Comparison of ENCODE assay signal across 35 mouse cellular contexts in the genomic region with DNA sequence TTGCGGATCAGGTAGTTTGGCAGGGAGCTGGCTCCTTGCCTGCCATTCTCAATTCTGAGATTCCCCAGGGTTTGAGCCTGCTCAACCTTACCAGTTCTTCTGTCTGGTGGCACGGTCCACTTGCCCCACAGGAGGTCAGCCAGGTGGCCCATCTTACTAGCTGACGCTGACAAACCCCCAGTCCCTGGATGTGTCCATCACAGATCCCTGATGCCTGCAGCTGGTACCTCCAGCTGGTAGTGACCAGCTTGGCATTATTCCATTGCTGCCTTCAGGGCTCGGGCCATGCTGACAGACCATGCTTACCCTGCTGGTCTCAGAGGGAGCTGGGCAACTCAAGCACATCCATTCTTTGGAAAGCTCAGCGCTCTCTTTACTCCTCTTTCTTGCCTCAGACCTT. TPM values are rescaled to one million over a fixed set of nuclear protein-coding genes. Genes with fewer than 3 reads are reported as not detected.
"Had no signal": no experiment of that assay in that cellular context is flagged by ENCODE, and none has a peak within 500 bp of the region (broad histone marks: within the 10 kb centered on the region; RNA-seq: fewer than 3 reads in every experiment).

No protein-coding gene starts in this region.

- H3K4me2 ChIP-seq: heart, embryonic 11.5 days; heart, embryonic 12.5 days; heart, embryonic 13.5 days; heart, embryonic 15.5 days; hindbrain, embryonic 12.5 days; hindbrain, embryonic 14.5 days; hindbrain, embryonic 15.5 days; intestine, embryonic 15.5 days; kidney, embryonic 15.5 days had no signal

- H3K27me3 ChIP-seq: hindbrain, embryonic 12.5 days; hindbrain, embryonic 15.5 days; intestine, embryonic 15.5 days had no signal

- DNase-seq: heart, postnatal 10 days; heart, postnatal 14 days; heart, postnatal 36 days; heart, postnatal 4 days; kidney, adult 11 months; kidney, adult 18-20 months; kidney, adult 2 months; kidney, adult 8-10 months; kidney, adult 9 months; kidney, postnatal 10 days; kidney, postnatal 14 days; kidney, postnatal 25 days; kidney, postnatal 36 days; kidney, postnatal 4 days; layer of hippocampus, adult 9-11 months; layer of hippocampus, postnatal 36 days had no signal

- H3K9me3 ChIP-seq: heart, embryonic 10.5 days; heart, embryonic 12.5 days; heart, embryonic 13.5 days; heart, embryonic 15.5 days; hindbrain, embryonic 10.5 days; hindbrain, embryonic 12.5 days; hindbrain, embryonic 15.5 days; intestine, embryonic 15.5 days; kidney, embryonic 15.5 days had no signal

- H3K9ac ChIP-seq: heart, embryonic 12.5 days; heart, embryonic 13.5 days; heart, embryonic 15.5 days; hindbrain, embryonic 12.5 days; hindbrain, embryonic 14.5 days; hindbrain, embryonic 15.5 days; intestine, embryonic 15.5 days; kidney, embryonic 15.5 days had no signal

- H3K27ac ChIP-seq: heart, embryonic 10.5 days; heart, embryonic 13.5 days; heart, embryonic 15.5 days; hindbrain, embryonic 10.5 days; hindbrain, embryonic 12.5 days; hindbrain, embryonic 14.5 days; hindbrain, embryonic 15.5 days; intestine, embryonic 15.5 days; kidney, embryonic 15.5 days; kidney, postnatal 0 days; layer of hippocampus, adult 2 months; left cerebral cortex, adult 2 months had no signal

- H3K4me1 ChIP-seq: intestine, embryonic 15.5 days had no signal

- H3K4me3 ChIP-seq: heart, embryonic 10.5 days; heart, embryonic 12.5 days; heart, embryonic 13.5 days; heart, embryonic 15.5 days; hindbrain, embryonic 10.5 days; hindbrain, embryonic 12.5 days; hindbrain, embryonic 15.5 days; intestine, embryonic 15.5 days; kidney, embryonic 15.5 days; layer of hippocampus, adult 2 months; left cerebral cortex, adult 2 months had no signal

- ATAC-seq: hindbrain, embryonic 16.5 days; inflammation-experienced regulatory T-cells, adult 6 months; intestine, embryonic 15.5 days; intestine, embryonic 16.5 days; intestine, postnatal 0 days had no signal

- H3K36me3 ChIP-seq: heart, embryonic 10.5 days; heart, embryonic 15.5 days; hindbrain, embryonic 10.5 days; hindbrain, embryonic 12.5 days; hindbrain, embryonic 15.5 days; intestine, embryonic 15.5 days; kidney, embryonic 15.5 days had no signal

RNA-seq across cellular contexts. Expression of a gene that starts 18.7 kb away (rescaled TPM):
- total RNA-seq: hematopoietic stem cell, adult 5-6 weeks had no signal
